Mouse (Mus musculus) small intestine, adult 2 months (tissue): Measurements from ENCODE around the gene H2-DMb2. TPM values are rescaled to one million over a fixed set of nuclear protein-coding genes. Genes with fewer than 3 reads are reported as not detected.

ENCODE experiments used
- H3K27ac ChIP-seq: fragments of 200-500 bp; 2 replicates; pipeline ENCODE4 v1.5.1; 2012; ENCODE audit warnings: low read depth, low read length, control low read depth, inconsistent platforms; ENCODE audit not compliant: insufficient read depth
- H3K27me3 ChIP-seq: fragments of 200-500 bp; 2 replicates; pipeline ENCODE4 v1.6.1; 2012; ENCODE audit warnings: mild to moderate bottlenecking, moderate library complexity, low read length, inconsistent platforms; ENCODE audit not compliant: control insufficient read depth, insufficient read depth
- H3K36me3 ChIP-seq: fragments of 200-500 bp; 2 replicates; pipeline ENCODE4 v1.6.1; 2012; ENCODE audit warnings: mild to moderate bottlenecking, low read length, control low read depth, inconsistent platforms; ENCODE audit not compliant: control insufficient read depth, insufficient read depth
- H3K4me1 ChIP-seq: fragments of 200-500 bp; 2 replicates; pipeline ENCODE4 v1.6.1; 2012; ENCODE audit warnings: low read length, inconsistent platforms, mixed read lengths; ENCODE audit not compliant: control insufficient read depth, insufficient read depth, insufficient read length
- H3K4me3 ChIP-seq: fragments of 200-500 bp; 2 replicates; pipeline ENCODE4 v1.5.1; 2012; ENCODE audit warnings: low read depth, mild to moderate bottlenecking, control low read depth, inconsistent platforms, low read length, moderate library complexity
- CTCF ChIP-seq: fragments of 200-500 bp; IDR thresholded peaks from 2 replicates; pipeline ENCODE4 v1.5.1; 2012; ENCODE audit warnings: low read depth, mild to moderate bottlenecking, control low read depth, inconsistent platforms, low read length, moderate library complexity, mixed read lengths; ENCODE audit not compliant: insufficient replicate concordance, insufficient read length; ENCODE audit errors: extremely low read depth
- POLR2A ChIP-seq: fragments of 200-500 bp; IDR thresholded peaks from 2 replicates; pipeline ENCODE4 v1.6.1; 2012; ENCODE audit warnings: low read depth, mild to moderate bottlenecking, control low read depth, inconsistent platforms, low read length, moderate library complexity
- WGBS: fragments of 180-500 bp; shearing (Covaris S2); methylation state at CpG from one replicate; pipeline ENCODE4 v1.1.7; 2018; 5-methylcytosine and 5-hydroxymethylcytosine counted together
- polyA plus RNA-seq: library from polyadenylated mRNA; depleted of rRNA; stranded (reverse); fragments of >200 nt; gene quantifications from 2 replicates; pipeline ENCODE4 v1.2.3, GENCODE M21; 2012

H2-DMb2 gene
- polyA plus RNA-seq, 1 experiment, result 25.4 TPM

DNA sequence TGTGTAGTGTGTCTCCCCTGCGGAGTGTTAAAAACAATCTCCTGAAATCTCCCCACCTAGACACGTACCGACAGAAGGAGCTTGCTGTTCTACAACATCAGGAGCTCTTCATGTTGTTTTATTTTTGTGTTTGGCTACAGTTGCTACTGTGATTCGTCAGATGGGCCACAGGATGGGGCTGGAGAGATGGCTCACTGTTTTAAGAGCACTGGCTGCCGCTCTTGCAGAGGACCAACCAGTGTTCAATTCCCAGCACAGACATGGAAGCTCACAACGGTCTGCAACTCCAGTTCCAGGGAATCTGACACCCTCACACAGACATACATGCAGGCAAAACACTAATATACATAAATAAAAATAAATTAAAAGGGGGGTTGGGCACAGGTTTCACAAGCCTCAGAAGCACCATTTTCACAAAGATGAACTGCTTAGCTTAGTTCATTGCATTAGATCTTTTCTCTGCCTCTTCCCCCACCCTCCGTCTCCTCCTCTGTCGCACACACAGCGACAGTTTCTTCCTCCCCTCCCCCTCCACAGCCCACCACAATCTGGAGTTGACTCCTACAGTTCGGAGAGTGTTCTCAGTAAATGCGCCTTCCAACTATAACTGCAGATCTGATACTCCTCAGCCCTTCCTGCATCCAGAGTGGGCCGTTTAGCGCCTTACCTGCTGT lies 14.7 kb upstream of the H2-DMb2 start:
- H3K27ac ChIP-seq, result no peak overlapping the region
- H3K27me3 ChIP-seq, result no peaks in the 10 kb centered on the region
- TF ChIP-seq CTCF (no peak), POLR2A (no peak)
- H3K36me3 ChIP-seq, result no peaks in the 10 kb centered on the region
- H3K4me1 ChIP-seq, result peaks cover 29% of the 10 kb centered on the region
- H3K4me3 ChIP-seq, result peak overlapping the region; percentile 36
- 57% methylated on average over 13 of the region's 13 CpGs for WGBS

GRCm38 (mm10) chr17:34128944-34129791 lies 13.9 kb upstream of the H2-DMb2 start:
- no peaks in the 10 kb centered on the region for H3K36me3 ChIP-seq
- no peak overlapping the region; the same call in 1 of the 2 replicates for H3K27ac ChIP-seq
- TF ChIP-seq CTCF (no peak), POLR2A (no peak)
- 30% methylated on average over 18 of the region's 18 CpGs for WGBS
- peaks cover 25% of the 10 kb centered on the region for H3K4me1 ChIP-seq
- H3K27me3 ChIP-seq, result no peaks in the 10 kb centered on the region
- peak overlapping the region; percentile 36 for H3K4me3 ChIP-seq

DNA sequence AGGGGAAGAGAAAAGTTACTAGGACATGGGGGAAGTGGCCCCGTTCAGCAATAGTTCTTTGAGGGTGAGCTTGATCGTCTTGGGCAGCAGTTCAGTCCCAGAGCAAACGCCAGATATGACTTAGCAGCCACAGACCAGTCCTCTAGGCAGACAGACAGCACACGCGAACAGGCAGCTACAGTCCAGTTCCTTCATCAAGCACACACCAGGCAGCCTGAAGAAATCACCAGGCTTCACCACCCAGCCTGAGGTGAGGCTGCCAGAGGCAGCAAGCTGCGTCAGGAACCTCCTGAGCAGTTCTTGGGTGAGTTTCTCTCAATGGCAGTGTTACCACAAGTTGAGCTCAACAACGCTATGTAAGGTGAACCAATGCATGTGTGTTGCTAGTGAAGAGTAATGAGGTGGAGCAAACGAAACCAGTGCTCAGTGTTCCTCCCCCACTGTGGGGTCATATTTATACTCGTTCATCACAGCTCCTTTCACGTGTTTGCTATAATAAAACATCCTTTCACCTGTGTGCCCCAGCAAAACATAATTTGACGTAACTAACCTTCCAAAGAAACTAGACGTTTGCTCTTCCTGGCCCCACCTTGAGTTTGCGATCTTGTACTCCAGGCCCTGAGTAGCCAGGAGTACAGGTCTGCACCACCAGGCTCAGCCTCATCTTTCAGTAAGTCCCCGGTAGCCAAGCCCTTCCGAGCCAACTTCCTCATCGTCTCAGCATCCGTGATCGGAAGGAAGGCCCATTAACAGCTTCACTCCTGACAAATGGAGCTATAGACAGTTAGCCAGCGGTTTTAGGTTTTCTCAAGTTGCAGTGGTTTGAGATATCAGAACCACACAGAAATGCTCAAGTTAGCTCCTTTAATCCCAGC lies 12.8 kb upstream of the H2-DMb2 start:
- no peaks in the 10 kb centered on the region for H3K27me3 ChIP-seq
- no peak overlapping the region for H3K4me3 ChIP-seq
- peaks cover 25% of the 10 kb centered on the region for H3K4me1 ChIP-seq
- WGBS, result 54% methylated on average over 19 of the region's 19 CpGs
- H3K36me3 ChIP-seq, result no peaks in the 10 kb centered on the region
- no peak overlapping the region for H3K27ac ChIP-seq
- TF ChIP-seq POLR2A, result no peak
- TF ChIP-seq CTCF, result no peak

DNA sequence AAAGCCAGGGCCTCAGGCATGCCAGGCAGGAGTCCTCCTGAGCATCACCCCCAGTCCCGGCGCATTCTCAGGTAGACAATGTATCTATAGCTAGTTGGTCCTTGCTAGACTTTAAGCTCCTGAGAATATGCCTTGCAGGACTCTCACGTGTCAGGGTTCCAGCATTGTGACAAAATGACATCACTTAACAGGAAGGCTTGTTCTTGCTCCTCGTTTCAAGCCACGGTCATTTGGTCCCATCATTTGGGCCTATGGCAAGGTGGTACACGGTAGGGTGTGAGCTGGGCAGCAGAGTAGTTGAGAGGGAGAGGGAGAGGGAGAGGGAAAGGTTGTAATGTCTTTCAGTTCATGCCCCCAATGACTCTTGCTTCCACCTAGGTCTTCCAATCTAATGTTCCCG lies 11.2 kb upstream of the H2-DMb2 start:
- H3K27me3 ChIP-seq, result no peaks in the 10 kb centered on the region
- H3K4me1 ChIP-seq, result peaks cover 18% of the 10 kb centered on the region
- H3K4me3 ChIP-seq, result no peak overlapping the region
- H3K27ac ChIP-seq, result no peak overlapping the region
- H3K36me3 ChIP-seq, result no peaks in the 10 kb centered on the region
- TF ChIP-seq CTCF (no peak), POLR2A (no peak)
- 77% methylated on average over 7 of the region's 7 CpGs for WGBS

DNA sequence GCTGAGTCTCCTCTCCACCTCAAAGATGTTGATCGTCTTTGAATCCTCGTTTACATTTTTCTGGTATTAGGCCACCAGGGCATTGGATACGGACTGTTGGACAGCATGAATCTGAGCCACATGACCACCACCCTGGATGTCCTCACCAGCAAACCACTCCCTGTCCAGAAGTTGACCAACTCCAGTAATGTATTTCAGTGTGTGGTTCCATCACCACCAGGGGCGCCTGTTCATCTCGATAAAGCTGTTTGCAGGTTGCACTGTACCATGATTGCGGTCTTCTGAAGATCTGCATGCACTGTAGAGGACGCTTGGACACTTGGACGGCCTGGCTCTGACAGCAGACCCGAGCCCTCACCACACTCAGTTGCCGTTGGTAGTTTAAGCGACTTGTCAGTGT lies 9.8 kb upstream of the H2-DMb2 start:
- Histone ChIP-seq H3K4me1 (peaks cover 13% of the 10 kb centered on the region), H3K4me3 (no peak overlapping the region), H3K36me3 (no peaks in the 10 kb centered on the region), H3K27me3 (no peaks in the 10 kb centered on the region), H3K27ac (no peak overlapping the region)
- 70% methylated on average over 11 of the region's 11 CpGs for WGBS
- TF ChIP-seq CTCF (peak; percentile 37; the same call in 1 of the 2 replicates), POLR2A (no peak)

DNA sequence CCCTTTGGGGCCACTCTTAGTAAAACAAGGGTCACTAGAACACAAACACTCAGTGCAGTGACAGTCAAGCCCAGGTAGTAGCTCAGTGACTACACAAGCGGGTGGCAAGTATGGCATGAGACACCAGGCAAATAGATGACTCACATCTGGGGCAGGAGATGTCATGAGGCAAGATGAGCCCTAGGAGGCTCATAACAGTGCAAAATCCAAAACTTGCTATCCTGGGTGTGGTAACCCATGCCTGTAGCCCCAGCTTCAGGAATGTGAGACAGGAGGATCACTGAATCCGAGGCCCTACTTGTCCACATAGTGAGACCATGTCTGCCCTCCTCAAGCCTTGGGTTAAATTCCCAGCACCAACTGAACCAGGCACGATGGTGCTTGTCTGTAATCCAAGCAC lies 8.7 kb upstream of the H2-DMb2 start:
- 69% methylated on average over 3 of the region's 3 CpGs for WGBS
- no peak overlapping the region for H3K4me3 ChIP-seq
- no peaks in the 10 kb centered on the region for H3K36me3 ChIP-seq
- H3K27me3 ChIP-seq, result no peaks in the 10 kb centered on the region
- no peak overlapping the region for H3K27ac ChIP-seq
- H3K4me1 ChIP-seq, result peaks cover 5% of the 10 kb centered on the region; the same call in 1 of the 2 replicates
- TF ChIP-seq POLR2A (no peak), CTCF (no peak)
